Mouse (Mus musculus): Measurements from ENCODE around the gene Naif1.

Naif1 gene

GRCm38 (mm10) chr2:32501754-32502324 lies 51.6 kb downstream of the Naif1 start:
- WGBS, result 74% methylated on average over 5 of the region's 5 CpGs

- WGBS, result 90% methylated on average over 12 of the region's 12 CpGs
These were observed 52.6 kb downstream of the Naif1 start for GRCm38 (mm10) chr2:32502843-32503242.

GRCm38 (mm10) chr2:32503588-32503987 lies 53.3 kb downstream of the Naif1 start:
- WGBS, result 59% methylated on average over 3 of the region's 3 CpGs

- 100% methylated on average over 2 of the region's 2 CpGs for WGBS
These were observed 55.3 kb downstream of the Naif1 start for GRCm38 (mm10) chr2:32505536-32505935.
